Mouse (Mus musculus) stomach, embryonic 15.5 days (tissue): ENCODE results near the gene Gm7298. TPM values are rescaled to one million over a fixed set of nuclear protein-coding genes. Genes with fewer than 3 reads are reported as not detected.
"Not testable (repeated sequence)": the region's sequence is repeated elsewhere in the genome, so short reads cannot be mapped to it uniquely, and the experiment has no call there.

Experiments used
- ATAC-seq: fragments of 200-750 bp; cut with Nextera tagmentation; 2 replicates; pipeline ENCODE4 v1.8.0; 2017; ENCODE audit warnings: low read depth, moderate number of reproducible peaks, moderate TSS enrichment; ENCODE audit not compliant: insufficient read depth, low FRiP score
- H3K27ac ChIP-seq: fragments of 300-500 bp; sonication (generic); 2 replicates; pipeline ENCODE4 v1.5.1; 2015; ENCODE audit warnings: mild to moderate bottlenecking, inconsistent platforms
- H3K27me3 ChIP-seq: fragments of 300-500 bp; sonication (generic); replicated peaks from 2 replicates; pipeline ENCODE4 v1.6.1; 2015; ENCODE audit warnings: inconsistent platforms
- H3K36me3 ChIP-seq: fragments of 300-500 bp; sonication (generic); 2 replicates; pipeline ENCODE4 v1.6.1; 2015; ENCODE audit warnings: inconsistent platforms
- H3K4me1 ChIP-seq: fragments of 300-500 bp; sonication (generic); 2 replicates; pipeline ENCODE4 v1.6.1; 2015; ENCODE audit warnings: inconsistent platforms
- H3K4me2 ChIP-seq: fragments of 300-500 bp; sonication (generic); 2 replicates; pipeline ENCODE4 v1.6.1; 2015; ENCODE audit warnings: mild to moderate bottlenecking, inconsistent platforms
- H3K4me3 ChIP-seq: fragments of 300-500 bp; sonication (generic); replicated peaks from 2 replicates; pipeline ENCODE4 v1.5.1; 2015; ENCODE audit warnings: inconsistent platforms
- H3K9ac ChIP-seq: fragments of 300-500 bp; sonication (generic); 2 replicates; pipeline ENCODE4 v1.6.1; 2015; ENCODE audit warnings: inconsistent platforms
- H3K9me3 ChIP-seq: fragments of 300-500 bp; sonication (generic); 2 replicates; pipeline ENCODE4 v1.6.1; 2016; ENCODE audit warnings: inconsistent platforms
- WGBS: fragments of 180-500 bp; shearing (Covaris S2); methylation state at CpG from one replicate; pipeline ENCODE4 v1.1.7; 2015; 5-methylcytosine and 5-hydroxymethylcytosine counted together
- polyA plus RNA-seq: library from polyadenylated mRNA; unstranded; fragments of >200 nt; fragmentation: Nextera tagmentation; extraction: Ambion mirVana; gene quantifications from 2 replicates; pipeline ENCODE4 v1.2.1, GENCODE M21; 2015

Gene Gm7298
- polyA plus RNA-seq: not detected in 2 replicates

DNA sequence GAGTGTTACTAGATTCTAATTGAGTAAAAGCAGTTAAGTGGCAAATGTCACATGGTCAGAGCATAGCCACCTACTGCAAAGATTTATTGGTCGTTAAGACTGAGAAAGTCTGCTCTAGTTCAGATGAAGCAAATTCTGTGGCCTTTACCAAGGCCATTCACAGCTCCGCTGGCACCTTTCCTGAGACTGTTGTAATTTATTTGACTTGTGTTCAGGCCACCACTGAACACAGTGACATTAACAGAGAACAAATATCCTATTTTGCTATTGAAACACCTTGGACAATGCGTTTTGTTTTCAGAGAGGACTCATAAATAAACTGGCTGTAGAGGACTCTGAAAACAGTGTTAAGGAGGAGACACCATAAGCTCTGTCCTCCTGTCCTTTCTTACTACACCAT lies at the start of gene Gm7298:
Gm7298 (plus strand) TSS at position 301 of the 400 bp plus-strand sequence.
- 61% methylated on average over 3 of the region's 3 CpGs for WGBS
- ATAC-seq: no peak
- no peaks in the 10 kb centered on the region for H3K9me3 ChIP-seq
- H3K4me1 ChIP-seq: no peaks in the 10 kb centered on the region
- H3K4me2 ChIP-seq: no peak within 1 kb of the TSS
- no peaks in the 10 kb centered on the region for H3K27me3 ChIP-seq
- no peak within 1 kb of the TSS for H3K9ac ChIP-seq
- no peak within 1 kb of the TSS for H3K27ac ChIP-seq
- no peaks in the 10 kb centered on the region for H3K36me3 ChIP-seq
- no peak within 1 kb of the TSS for H3K4me3 ChIP-seq

- Histone ChIP-seq H3K4me2 (no peak overlapping the region), H3K9ac (no peak overlapping the region), H3K36me3 (no peaks in the 10 kb centered on the region), H3K9me3 (no peaks in the 10 kb centered on the region), H3K27me3 (no peaks in the 10 kb centered on the region), H3K4me3 (no peak overlapping the region), H3K4me1 (no peaks in the 10 kb centered on the region), H3K27ac (no peak overlapping the region)
- 77% methylated on average over 4 of the region's 4 CpGs for WGBS
- ATAC-seq: no peak
Observed at GRCm38 (mm10) chr6:121828034-121828433, 95.3 kb downstream of the Gm7298 start.

GRCm38 (mm10) chr6:121836361-121836760 lies 103.6 kb downstream of the Gm7298 start:
- Histone ChIP-seq H3K4me2 (no peak overlapping the region), H3K9me3 (no peaks in the 10 kb centered on the region), H3K9ac (no peak overlapping the region), H3K27ac (no peak overlapping the region), H3K4me3 (no peak overlapping the region), H3K36me3 (no peaks in the 10 kb centered on the region), H3K4me1 (no peaks in the 10 kb centered on the region), H3K27me3 (no peaks in the 10 kb centered on the region)
- ATAC-seq: no peak
- WGBS: 93% methylated on average over 1 of the region's 1 CpGs

DNA sequence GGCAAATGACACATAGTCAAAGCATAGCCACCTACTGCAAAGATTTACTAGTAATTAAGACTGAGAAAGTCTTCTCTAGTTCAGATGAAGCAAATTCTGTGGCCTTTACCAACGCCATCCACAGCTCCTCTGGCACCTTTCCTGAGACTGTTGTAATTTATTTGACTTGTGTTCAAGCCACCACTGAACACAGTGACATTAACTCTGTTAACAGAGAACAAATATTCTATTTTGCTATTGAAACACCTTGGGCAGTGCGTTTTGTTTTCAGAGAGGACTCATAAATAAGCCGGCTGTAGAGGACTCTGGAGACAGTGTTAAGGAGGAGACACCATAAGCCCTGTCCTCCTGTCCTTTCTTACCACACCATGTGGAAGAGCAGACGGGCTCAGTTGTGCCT lies 105.5 kb downstream of the Gm7298 start, which contains the start of gene Mug1:
Mug1 (plus strand) TSS at position 271 of the 400 bp plus-strand sequence.
- not testable (repeated sequence) for H3K9me3 ChIP-seq, H3K27ac ChIP-seq, H3K4me1 ChIP-seq, H3K9ac ChIP-seq, ATAC-seq, H3K27me3 ChIP-seq, H3K4me2 ChIP-seq, H3K4me3 ChIP-seq, H3K36me3 ChIP-seq
- WGBS: 79% methylated on average over 4 of the region's 4 CpGs

Other genes starting within 250 kb of the Gm7298 start
- 1.5 and 3.0 TPM in 2 replicates for gene A2m, start 97.6 kb upstream of the Gm7298 start, polyA plus RNA-seq
- not detected in 2 replicates for gene Mug1, start 105.6 kb downstream of the Gm7298 start, polyA plus RNA-seq